Comparison of ENCODE assay signal across 10 mouse cellular contexts in the genomic region with DNA sequence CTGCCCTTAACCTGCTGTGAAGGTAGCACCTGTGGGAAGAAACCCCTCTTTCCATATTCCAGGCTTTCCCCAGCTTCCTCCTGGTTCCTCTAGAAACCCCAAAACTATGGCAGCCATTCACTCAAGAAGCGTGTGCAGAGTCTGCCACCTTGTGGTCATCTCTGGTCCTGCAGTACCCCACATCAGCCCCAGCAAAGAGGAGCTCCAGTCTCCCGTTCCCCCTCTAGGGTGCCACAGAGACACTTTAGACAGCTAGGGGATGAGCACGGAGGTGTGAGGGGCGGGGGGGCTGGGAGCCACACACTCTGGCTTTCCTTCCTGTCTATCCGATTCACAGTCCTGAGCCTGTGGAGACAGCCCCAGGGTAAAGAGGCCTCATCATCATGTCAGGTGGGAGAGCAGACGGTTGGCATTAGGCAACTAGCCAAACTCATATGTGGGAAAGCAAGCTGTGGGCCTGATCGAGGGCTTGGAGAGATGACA.
A peak's percentile ranks its signal among the peaks of the same experiment; 100 is the strongest.
DNase-seq lines count a peak whose midpoint lies in the region; ATAC-seq and TF ChIP-seq lines count a peak whose summit lies in the region.
"Had no signal": no experiment of that assay in that cellular context is flagged by ENCODE, and none has a peak within 500 bp of the region (broad histone marks: within the 10 kb centered on the region; RNA-seq: fewer than 3 reads in every experiment).

No protein-coding gene starts in this region.

- no peaks in the 10 kb centered on the region for H3K9me3 ChIP-seq in intestine, postnatal 0 days (ENCODE audit: control insufficient read depth)
- H3K9me3 ChIP-seq in midbrain, postnatal 0 days (ENCODE audit: low read length): no peaks in the 10 kb centered on the region
- H3K9me3 ChIP-seq: stomach, embryonic 15.5 days had no signal

- no peaks in the 10 kb centered on the region for H3K4me1 ChIP-seq in intestine, postnatal 0 days (replicated peaks; ENCODE audit: control insufficient read depth, insufficient read depth, low read length)
- H3K4me1 ChIP-seq in midbrain, postnatal 0 days (ENCODE audit: insufficient read depth, low read length): no peaks in the 10 kb centered on the region

- no peak overlapping the region for H3K4me3 ChIP-seq in intestine, postnatal 0 days (ENCODE audit: low read depth, low read length)
- H3K4me3 ChIP-seq in midbrain, postnatal 0 days (ENCODE audit: low read depth, low read length): no peak overlapping the region
- H3K4me3 ChIP-seq: stomach, embryonic 15.5 days had no signal

- ATAC-seq in intestine, postnatal 0 days: no peak
- ATAC-seq in midbrain, postnatal 0 days (ENCODE audit: low FRiP score): peak; percentile 62

- H3K4me2 ChIP-seq in intestine, postnatal 0 days (replicated peaks; ENCODE audit: low read depth): no peak overlapping the region
- no peak overlapping the region for H3K4me2 ChIP-seq in midbrain, postnatal 0 days (ENCODE audit: low read depth, low read length, poor library complexity, severe bottlenecking)
- H3K4me2 ChIP-seq: stomach, embryonic 15.5 days had no signal

- WGBS in intestine, postnatal 0 days: 19% methylated on average over 7 of the region's 7 CpGs
- 8% methylated on average over 7 of the region's 7 CpGs for WGBS in midbrain, postnatal 0 days

- H3K36me3 ChIP-seq in intestine, postnatal 0 days (ENCODE audit: control insufficient read depth, insufficient read depth): no peaks in the 10 kb centered on the region
- no peaks in the 10 kb centered on the region for H3K36me3 ChIP-seq in midbrain, postnatal 0 days (ENCODE audit: insufficient read depth, low read length)
- H3K36me3 ChIP-seq: G1E; stomach, embryonic 15.5 days had no signal

- DNase-seq in gastrocnemius, adult 18-20 months (ENCODE audit: low spot score): peak; percentile 73
- DNase-seq in gastrocnemius, postnatal 25 days: no peak
- DNase-seq in cerebellum, postnatal 4 days (ENCODE audit: low spot score in 2 of 2): peak; percentile 79 to 91
- DNase-seq in gastrocnemius, postnatal 10 days: peak; percentile 80
- peak; percentile 78 to 84 for DNase-seq in left cerebral cortex, postnatal 36 days (ENCODE audit: low spot score in 2 of 2)
- peak; percentile 89 for DNase-seq in midbrain, postnatal 0 days (ENCODE audit: low spot score)
- peak; percentile 5 to 23 for DNase-seq in spleen, postnatal 36 days (ENCODE audit: low spot score in 2 of 2)

- H3K9ac ChIP-seq in intestine, postnatal 0 days (ENCODE audit: low read depth, low read length): no peak overlapping the region
- H3K9ac ChIP-seq in midbrain, postnatal 0 days (replicated peaks; ENCODE audit: low read length, poor library complexity, severe bottlenecking): no peak overlapping the region
- H3K9ac ChIP-seq: stomach, embryonic 15.5 days had no signal

- H3K27ac ChIP-seq in intestine, postnatal 0 days (ENCODE audit: low read depth, low read length): no peak overlapping the region
- no peak overlapping the region for H3K27ac ChIP-seq in midbrain, postnatal 0 days (ENCODE audit: low read depth, low read length)
- H3K27ac ChIP-seq: stomach, embryonic 15.5 days had no signal

- H3K27me3 ChIP-seq in intestine, postnatal 0 days (replicated peaks; ENCODE audit: control insufficient read depth, insufficient read depth, low read length): 0 out of 2 replicates have a peak, but pooled peaks cover 4% of the 10 kb centered on the region
- H3K27me3 ChIP-seq in midbrain, postnatal 0 days (ENCODE audit: insufficient read depth, low read length): no peaks in the 10 kb centered on the region

- intact Hi-C loops in left cerebral cortex, postnatal 36 days (cut with DNase I): loop anchor here (2.0 to 5.0 kb wide), 3 partner anchors 426 to 967 kb away; partner anchors contain the start of gene Lrfn2

- TF ChIP-seq CTCF in intestine, postnatal 0 days (IDR thresholded peaks at IDR 0.05; ENCODE audit: low read depth): peak; percentile 97
- peak; percentile 98 for TF ChIP-seq CTCF in midbrain, postnatal 0 days (IDR thresholded peaks at IDR 0.05)
